Mouse (Mus musculus) gastrocnemius, postnatal 10 days (tissue): Measurements from ENCODE around the gene Cd244a. TPM values are rescaled to one million over a fixed set of nuclear protein-coding genes. Genes with fewer than 3 reads are reported as not detected.
A peak's percentile ranks its signal among the peaks of the same experiment; 100 is the strongest.

Source experiments
- DNase-seq: peaks from one replicate; pipeline ENCODE4 v3.0.0; 2021; ENCODE audit warnings: mixed read lengths
- long read RNA-seq, 2 experiments: library from polyadenylated mRNA; stranded (forward); transcript quantifications; one replicate each; pipeline ENCODE4 v2.0.0; 2021
- total RNA-seq, 2 experiments: library from RNA; stranded (reverse); gene quantifications; 2 replicates each; pipeline ENCODE4 v1.2.3; 2021

Cd244a gene
- under 1 TPM in 1 of 2 experiments, not detected in 1; 0.34 TPM for total RNA-seq
- long read RNA-seq, experiment 1: 0 reads
- long read RNA-seq, experiment 2: 0 reads

GRCm38 (mm10) chr1:171558898-171559297 is at the start of gene Cd244a:
Cd244a (plus strand) TSS chr1:171559193.
- DNase-seq: no peak

- DNase-seq: no peak
These were observed 45.8 kb upstream of the Cd244a start for GRCm38 (mm10) chr1:171513234-171513633.

DNA sequence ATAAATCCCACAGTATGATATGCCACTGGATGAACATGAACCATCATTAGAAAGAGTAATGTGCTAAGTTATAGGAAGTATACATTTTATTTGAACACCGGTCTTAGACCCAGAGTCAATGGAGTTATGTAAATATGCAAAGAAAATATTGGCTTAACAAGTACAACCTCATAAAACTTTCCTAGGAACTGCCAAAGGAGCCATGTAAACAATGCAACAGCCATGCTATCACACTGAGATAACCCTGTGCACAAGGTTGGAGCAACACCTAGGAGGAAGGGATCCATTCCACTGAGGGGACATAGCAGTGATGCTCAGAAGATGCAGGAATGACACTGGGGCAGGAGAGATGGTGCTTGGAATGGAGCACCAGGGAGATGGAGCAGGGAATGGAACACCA is 45.2 kb upstream of the Cd244a start:
- DNase-seq: no peak

DNA sequence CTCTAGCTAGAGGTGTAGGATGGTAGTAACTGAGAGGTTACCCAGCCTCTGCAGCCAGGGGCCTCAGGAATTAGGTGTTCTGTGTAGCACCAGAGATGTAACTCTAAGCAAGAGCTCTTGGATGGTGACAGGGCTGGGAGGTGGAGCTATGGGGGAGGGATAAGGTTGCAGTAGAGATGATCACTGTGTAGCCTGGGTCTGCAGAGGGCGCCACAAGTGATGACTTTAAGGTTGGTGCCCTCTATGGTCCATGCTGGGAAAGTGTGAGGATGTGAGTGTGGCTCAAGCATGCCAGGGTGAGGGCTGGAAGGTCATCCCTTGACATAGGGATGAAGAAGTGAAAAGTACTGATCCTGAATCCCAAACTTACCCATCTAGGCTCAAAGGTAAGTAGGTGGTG is 44.0 kb upstream of the Cd244a start:
- no peak for DNase-seq

- no peak for DNase-seq
These were observed 43.4 kb upstream of the Cd244a start for GRCm38 (mm10) chr1:171515557-171515956.

DNA sequence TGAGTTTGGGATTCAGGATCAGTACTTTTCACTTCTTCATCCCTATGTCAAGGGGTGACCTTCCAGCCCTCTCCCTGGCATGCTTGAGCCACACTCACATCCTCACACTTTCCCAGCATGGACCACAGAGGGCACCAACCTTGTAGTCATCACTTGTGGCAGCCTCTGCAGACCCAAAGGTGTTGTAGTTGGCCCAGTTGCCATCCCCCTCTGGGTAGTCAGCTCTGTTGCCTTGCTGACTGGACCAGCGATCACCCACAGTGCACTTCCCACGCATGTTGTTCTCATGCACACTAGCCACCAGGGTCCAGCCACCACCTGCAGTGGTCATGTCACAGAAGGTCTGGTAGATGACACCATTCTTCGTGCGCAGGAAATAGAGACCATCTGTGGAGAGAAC is 27.6 kb upstream of the Cd244a start:
- no peak for DNase-seq

DNA sequence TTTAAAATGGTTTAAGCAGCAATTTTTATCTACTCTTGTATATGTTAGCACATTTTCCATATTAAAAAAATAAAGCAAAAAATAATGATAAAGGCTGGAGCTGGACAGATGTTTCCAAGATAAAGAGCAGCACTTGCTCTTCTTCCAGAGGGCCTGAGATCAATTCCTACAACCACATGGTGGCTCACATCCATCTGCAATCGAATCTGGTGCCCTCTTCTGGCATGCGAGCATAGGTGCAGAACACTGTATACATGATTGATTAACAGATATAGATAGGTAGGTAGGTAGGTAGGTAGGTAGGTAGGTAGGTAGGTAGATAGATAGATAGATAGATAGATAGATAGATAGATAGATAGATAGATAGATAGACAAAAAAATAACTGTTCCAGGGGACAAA is 26.2 kb upstream of the Cd244a start:
- DNase-seq: no peak

DNA sequence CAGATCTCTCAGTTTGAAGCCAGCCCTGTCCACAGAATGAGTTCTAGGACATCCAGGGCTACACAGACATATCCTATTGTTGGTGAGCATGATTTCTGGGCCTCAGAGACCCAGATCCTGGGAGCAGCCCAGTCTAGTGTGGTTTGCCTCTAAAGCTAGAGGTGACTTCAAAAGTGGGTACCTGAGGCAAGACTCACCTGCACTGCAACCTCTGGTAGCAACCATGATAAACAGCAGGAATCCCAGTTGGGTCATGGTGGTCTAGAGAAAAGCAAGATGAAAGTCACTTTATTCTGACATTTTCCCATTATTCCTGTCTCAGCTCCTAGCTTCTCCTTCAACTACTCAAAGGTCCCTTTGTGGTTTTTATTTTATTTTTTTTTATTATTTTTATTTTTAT is 24.4 kb upstream of the Cd244a start:
- DNase-seq: no peak

DNA sequence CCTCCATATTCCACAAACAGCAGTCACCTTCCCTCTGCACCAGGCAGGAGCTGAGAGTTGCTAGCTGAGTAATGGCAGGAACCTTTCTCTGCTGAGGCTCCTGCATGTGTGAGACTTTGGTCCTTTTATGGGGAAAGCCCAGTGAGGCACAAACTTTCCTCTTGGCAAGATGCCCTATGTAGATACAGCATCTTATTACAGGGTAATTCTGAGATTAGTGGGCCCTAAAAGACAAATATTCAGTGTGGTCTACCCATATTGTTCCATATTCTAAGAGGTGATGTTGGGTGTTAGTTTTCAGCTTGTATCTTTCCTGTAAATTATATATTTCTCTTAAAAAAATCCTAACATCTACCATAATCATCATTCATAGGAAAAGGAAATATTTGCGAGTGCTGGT is 23.8 kb upstream of the Cd244a start, which contains the start of gene Itln1:
Gene Itln1, minus strand, starts transcription at position 101 of the 400 bp plus-strand sequence.
- DNase-seq: no peak

DNA sequence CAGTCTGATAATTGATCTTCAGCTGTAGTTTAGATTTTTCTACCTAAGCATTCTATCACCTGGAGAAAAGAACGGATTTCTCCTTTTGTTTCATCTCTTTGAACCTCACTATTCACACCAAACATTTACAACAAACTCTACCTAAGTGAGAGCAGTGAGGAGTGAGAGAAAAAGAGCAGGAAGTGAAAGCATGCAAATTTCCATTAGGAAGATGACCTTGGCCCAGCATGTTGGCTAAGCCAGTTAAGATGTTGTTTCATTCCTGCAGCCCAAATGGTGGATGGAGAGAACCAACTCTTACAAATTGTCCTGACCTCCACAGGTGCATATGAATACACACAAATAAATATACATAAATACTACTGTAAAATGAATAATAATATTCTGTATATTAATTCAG is 18.3 kb upstream of the Cd244a start:
- no peak for DNase-seq

DNA sequence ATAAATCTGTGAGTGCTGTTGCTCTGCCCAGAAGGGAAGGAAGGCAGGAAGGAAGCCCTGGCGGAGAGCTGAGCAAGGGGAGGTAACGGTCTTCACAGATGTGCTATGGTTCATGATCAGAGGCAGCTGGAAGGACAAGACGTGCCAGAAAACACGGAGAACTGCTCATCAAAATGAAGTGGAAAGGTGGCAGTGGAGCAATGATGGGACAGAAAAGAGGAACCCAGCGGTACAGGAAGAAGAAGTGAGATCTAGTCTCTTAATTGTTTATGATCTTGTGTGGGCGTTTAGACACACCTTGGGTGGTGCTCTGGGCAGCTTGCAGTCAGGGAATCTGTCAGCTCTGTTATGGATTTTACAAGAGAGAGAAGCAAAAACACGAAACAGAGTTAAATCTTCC is 7.7 kb upstream of the Cd244a start:
- no peak for DNase-seq

DNA sequence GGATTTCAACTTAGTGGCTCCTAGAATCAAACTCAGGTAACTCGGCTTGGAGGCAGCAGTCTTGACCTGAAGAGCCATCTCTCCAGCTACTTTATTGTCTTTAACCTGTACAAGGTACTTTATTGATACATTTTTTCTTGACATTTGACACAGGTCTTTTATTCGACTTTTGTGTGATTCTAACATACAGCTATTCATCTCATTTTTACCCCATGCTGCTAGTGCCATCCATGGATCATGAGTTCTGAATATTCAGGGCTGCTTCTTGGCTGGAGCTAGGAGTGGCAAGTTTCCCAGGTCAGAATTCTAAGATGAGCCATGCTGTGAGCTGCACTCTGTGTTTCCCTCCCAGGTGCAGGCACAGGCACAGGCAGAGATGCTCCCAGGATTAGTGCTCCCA is 6.8 kb upstream of the Cd244a start:
- no peak for DNase-seq

DNA sequence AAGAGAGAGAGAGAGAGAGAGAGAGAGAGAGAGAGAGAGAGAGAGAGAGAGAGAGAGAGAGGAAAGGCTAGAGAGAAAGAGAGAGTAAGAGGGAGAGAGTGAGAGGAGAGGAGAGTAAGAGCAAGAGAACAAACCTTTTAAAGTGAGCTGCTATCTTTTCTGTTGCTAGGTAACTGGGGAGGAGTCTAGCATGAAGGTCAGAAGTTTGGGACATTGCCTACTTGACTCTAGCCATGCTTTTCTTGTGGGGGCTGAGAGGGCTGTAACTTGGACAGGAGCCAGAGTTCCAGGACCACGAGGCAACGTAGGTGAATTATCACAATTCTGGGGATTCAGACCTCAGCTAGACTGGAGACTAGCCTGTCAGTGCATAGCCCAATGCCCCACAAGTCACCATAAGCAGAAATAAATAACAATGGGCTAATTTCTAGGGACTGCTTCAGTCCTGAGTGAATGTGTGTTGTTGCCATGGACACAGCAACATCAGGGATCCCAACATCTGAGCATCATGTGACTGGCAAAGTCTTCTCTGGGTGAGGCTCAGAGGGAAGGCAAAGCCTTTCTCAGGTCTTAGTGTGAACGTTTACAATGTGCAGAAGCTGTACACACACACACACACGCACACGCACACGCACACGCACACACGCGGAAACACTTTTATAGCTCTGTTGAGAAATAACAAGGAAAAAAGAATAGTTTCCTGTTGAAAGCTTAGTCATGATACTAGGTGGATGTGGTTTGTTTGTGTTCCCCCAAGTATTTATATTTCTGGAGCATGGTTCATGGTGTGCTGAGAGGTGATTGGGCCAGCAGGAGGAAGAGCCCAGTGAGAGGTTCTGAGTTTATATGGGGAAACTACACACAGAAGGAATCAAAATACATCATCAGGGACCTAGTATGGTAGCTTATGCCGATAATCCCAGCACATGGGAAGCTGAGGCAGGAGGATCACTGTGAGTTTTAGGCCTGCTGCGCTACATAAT is 5.3 kb upstream of the Cd244a start:
- no peak for DNase-seq

DNA sequence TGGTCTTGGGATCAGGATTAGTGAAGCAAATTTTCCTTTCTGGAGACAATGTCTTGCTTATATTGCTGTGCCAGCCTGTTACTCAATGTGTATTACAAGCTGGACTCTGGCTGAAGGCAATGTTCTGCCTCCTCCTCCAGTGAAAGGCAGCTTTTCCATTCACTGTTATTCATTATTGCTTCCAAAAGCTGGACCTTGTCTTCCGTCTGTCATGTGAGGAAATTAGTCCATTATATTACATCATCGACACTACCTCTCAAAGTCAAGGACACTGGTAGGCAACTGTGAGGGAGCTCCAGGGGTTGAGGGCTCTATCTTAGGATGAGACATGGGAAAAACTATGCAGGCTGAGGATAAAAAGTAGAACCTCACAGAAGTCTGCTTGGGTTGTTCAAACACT is 2.6 kb upstream of the Cd244a start:
- DNase-seq: no peak

DNA sequence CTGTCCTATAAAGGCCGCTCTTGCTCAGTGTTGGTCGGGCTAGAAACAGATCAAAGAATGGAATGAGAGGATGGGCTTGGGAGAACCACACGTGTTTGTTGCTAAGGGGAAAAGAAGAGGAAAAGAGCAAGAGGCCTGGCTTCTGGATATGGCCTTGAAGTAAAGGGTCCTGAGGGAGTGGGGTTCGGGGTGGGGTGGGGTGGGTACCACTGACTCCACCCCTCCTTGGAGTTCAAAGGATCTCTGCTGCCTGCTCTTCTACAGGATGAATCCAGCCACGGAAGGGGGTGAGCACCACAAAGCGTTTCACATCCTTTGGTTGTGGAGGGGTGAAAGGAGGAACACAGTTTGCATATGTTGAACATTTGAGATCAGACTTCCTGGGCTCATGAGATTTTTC is 586 bp upstream of the Cd244a start:
- no peak for DNase-seq

DNA sequence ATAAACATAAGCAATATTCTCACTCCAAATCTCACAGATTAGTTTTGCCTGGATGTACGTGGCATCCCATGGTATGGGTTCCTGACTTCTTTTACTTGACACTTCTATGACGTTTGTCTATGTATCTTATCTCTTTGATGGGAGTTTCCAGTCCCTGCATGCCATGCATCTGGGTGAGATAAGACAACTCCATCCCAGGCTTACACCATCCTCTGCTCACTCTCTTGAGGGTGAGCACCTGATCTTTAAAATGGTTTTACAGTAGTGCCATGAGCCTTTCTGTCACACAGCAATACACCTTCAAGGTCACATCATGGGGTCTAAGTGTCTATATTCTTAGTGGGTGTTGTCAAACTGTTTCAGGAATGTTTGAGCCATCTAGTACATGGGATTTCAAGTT is 1.3 kb downstream of the Cd244a start:
- no peak for DNase-seq

DNA sequence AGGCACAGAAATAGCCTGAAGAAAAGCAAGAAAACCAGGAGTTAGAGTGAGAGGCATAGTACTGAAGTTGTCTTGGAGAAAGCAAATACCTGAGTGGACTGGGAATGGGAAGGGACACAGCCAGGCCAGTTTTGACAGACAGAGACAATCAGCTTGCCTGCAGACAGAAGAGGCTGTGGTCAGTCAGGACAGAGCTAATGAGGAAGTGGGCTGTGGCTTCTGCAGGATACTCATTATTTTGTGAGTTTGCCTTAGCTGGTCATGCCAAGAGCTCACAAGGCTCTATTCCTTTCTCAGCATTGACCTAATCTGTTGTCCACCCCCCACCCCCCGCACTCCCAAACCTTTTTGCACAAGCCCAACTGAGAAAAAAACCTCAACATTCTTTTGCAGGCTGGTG is 2.2 kb downstream of the Cd244a start:
- DNase-seq: no peak

GRCm38 (mm10) chr1:171561639-171562225 is 2.7 kb downstream of the Cd244a start:
- DNase-seq: no peak

GRCm38 (mm10) chr1:171563042-171563441 is 4.0 kb downstream of the Cd244a start:
- no peak for DNase-seq

DNA sequence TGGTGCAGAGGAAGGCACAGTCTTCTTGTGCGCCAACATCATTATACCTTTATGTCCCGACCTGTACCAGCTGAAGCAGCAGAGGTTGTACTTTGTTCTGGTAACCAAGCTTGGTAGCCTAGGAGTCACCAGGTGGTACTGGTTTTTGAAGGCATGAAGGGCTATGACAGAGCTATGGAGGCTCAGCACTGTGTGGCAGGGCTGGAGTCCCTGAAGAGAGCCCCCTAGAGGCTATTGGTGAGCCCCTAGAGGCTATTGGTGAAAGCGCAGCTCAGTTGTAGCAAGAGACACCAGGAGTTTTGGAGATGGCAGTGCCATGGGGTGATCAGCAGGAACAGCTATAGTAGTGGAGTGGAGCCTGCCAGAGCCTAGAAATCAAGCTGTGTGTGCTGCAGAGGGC is 5.3 kb downstream of the Cd244a start:
- no peak for DNase-seq

GRCm38 (mm10) chr1:171565888-171566287 is 6.9 kb downstream of the Cd244a start:
- no peak for DNase-seq

DNA sequence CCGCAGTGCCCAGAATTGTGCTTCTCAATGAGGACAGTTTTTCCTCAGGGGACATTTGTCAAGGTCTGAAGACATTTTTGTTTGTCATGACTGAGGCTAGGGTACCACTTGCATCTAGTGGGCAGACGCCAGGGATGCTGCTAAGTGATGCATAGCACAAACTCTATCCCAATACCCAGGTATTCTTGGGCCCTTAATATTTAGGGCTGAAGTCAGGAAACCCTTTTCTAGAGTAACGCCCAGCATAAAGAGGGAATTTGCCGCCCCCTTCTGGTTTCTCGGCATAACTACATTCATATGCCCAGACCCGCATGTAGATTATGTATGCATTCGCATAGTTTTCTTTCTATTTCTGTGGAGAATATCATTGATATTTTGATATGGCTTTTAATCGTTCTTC is 7.8 kb downstream of the Cd244a start:
- DNase-seq: peak; percentile 41

DNA sequence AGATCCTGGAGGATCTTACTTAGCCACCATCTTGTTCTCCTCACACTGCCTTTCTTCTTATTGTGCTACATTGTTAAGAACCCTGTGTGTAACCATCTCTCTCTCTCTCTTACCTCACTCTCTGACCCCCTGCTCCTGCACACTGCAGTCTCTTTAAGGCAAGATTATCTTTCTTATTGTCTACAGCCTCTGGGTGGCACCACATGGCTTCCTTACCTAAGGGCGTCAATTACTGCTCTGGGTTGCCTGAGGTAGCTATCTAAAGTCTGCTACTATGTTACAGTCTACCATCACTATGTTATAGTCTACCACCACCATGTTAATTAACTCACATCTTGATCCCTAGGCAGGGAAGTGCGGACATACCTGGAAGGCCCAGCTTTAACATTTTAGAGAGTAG is 9.4 kb downstream of the Cd244a start:
- DNase-seq: no peak

DNA sequence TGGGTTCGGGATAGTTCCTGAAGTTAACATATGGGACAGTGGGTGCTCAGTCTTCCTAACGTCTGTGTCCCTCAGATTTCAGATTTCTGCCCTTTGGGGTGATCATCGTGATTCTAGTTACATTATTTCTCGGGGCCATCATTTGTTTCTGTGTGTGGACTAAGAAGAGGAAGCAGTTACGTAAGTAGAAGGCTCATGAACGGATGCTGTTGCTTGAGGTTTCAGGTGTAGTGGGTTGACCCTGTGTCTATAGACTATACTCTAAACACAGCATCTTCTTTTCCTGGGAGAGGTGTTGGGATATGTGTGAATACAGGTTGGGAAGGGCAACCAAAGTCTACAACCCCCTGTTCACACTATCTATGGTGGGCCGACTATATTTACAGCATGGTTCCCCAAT is 18.2 kb downstream of the Cd244a start:
- DNase-seq: no peak
